Mouse (Mus musculus): ENCODE results near the gene Olfr412.

DNA sequence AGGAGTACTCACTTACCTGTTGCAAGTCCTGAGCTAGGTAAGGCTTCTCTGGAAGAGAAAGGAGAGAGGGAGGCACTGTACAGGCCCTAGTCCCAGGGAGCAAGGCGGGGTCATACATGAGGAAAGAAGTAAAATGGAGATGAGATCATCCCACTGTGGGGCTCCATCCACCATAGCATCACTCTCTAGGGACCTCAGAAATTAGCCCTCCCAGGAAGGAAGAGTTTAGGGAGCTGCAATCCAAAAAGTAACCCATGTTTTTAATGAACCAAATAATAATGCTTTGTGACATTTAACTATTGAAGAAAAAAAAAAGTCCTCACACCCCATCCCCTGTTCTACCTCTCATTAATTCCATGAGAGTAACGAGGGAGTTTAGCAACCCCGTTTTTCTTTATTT is 9.3 kb upstream of the Olfr412 start, which contains the start of gene Olfr411:
- no peak for TF ChIP-seq POLR2A (IDR thresholded peaks at IDR 0.05; ENCODE audit: low read depth, low read length)
- no peak for TF ChIP-seq CTCF (IDR thresholded peaks at IDR 0.05; ENCODE audit: extremely low read depth, insufficient read length, insufficient replicate concordance, low read depth, low read length)

Measured in small intestine, adult 2 months (tissue).